ENCODE assay signal across 14 mouse cellular contexts in genomic region chr1:63517800-63518199, GRCm38 (mm10).
DNase-seq lines count a peak whose midpoint lies in the region.
"Had no signal": no experiment of that assay in that cellular context is flagged by ENCODE, and none has a peak within 500 bp of the region (broad histone marks: within the 10 kb centered on the region; RNA-seq: fewer than 3 reads in every experiment).

No protein-coding gene starts in this region.

- peak; percentile 72 to 83 for DNase-seq in adrenal gland, adult (ENCODE audit: inconsistent age in 2 of 2, low spot score in 1 of 2)
- no peak for DNase-seq in adrenal gland, postnatal 4 days (ENCODE audit: low spot score in 2 of 2)
- peak; percentile 30 for DNase-seq in right cerebral cortex, adult 18-20 months
- DNase-seq in right cerebral cortex, postnatal 25 days = no peak
- peak; percentile 32 for DNase-seq in cerebellum, adult 9-10 months
- DNase-seq in urinary bladder, postnatal 10 days (ENCODE audit: low spot score) = no peak
- no peak for DNase-seq in heart, adult 18-20 months
- DNase-seq in limb, embryonic 10.5 days (ENCODE audit: low spot score) = no peak
- DNase-seq: embryo, embryonic 11 days; heart, postnatal 4 days had no signal

- WGBS in limb, embryonic 10.5 days = 93% methylated on average over 11 of the region's 11 CpGs

- H3K27me3 ChIP-seq in limb, embryonic 10.5 days (ENCODE audit: low read depth, poor library complexity, severe bottlenecking) = no peaks in the 10 kb centered on the region
- H3K27me3 ChIP-seq: intestine, embryonic 15.5 days; liver, embryonic 12.5 days; megakaryocyte, embryonic 14.5 days had no signal

- H3K9me3 ChIP-seq in limb, embryonic 10.5 days (replicated peaks) = no peaks in the 10 kb centered on the region
- H3K9me3 ChIP-seq: intestine, embryonic 15.5 days; liver, embryonic 12.5 days had no signal

- H3K4me1 ChIP-seq in limb, embryonic 10.5 days = no peaks in the 10 kb centered on the region
- H3K4me1 ChIP-seq: intestine, embryonic 15.5 days; liver, embryonic 12.5 days; megakaryocyte, embryonic 14.5 days had no signal

- no peaks in the 10 kb centered on the region for H3K36me3 ChIP-seq in limb, embryonic 10.5 days
- H3K36me3 ChIP-seq: intestine, embryonic 15.5 days; liver, embryonic 12.5 days had no signal

- H3K4me3 ChIP-seq in limb, embryonic 10.5 days = no peak overlapping the region
- H3K4me3 ChIP-seq: intestine, embryonic 15.5 days; liver, embryonic 12.5 days; megakaryocyte, embryonic 14.5 days had no signal

- no peak overlapping the region for H3K27ac ChIP-seq in limb, embryonic 10.5 days
- H3K27ac ChIP-seq: intestine, embryonic 15.5 days; kidney, postnatal 0 days; liver, embryonic 12.5 days had no signal

Comparison
In these comparisons a context has a peak if more than half of its experiments do, and no peak if none do; other contexts are left out.
1. DNase-seq: peak in adrenal gland, adult (2 of 2), right cerebral cortex, adult 18-20 months (single experiment) and cerebellum, adult 9-10 months (single experiment); none in adrenal gland, postnatal 4 days (0 of 2), right cerebral cortex, postnatal 25 days (single experiment), urinary bladder, postnatal 10 days (single experiment), heart, adult 18-20 months (0 of 2) and limb, embryonic 10.5 days (single experiment).